Mouse (Mus musculus): ENCODE measurements at regions not wholly inside any gene's neighbourhood (a gene's known extent, or its start where the extent isn't known, plus 50 kb on each side); places are given as distances from the start of the nearest gene placed in this dataset.
A peak's percentile ranks its signal among the peaks of the same experiment; 100 is the strongest.

DNA sequence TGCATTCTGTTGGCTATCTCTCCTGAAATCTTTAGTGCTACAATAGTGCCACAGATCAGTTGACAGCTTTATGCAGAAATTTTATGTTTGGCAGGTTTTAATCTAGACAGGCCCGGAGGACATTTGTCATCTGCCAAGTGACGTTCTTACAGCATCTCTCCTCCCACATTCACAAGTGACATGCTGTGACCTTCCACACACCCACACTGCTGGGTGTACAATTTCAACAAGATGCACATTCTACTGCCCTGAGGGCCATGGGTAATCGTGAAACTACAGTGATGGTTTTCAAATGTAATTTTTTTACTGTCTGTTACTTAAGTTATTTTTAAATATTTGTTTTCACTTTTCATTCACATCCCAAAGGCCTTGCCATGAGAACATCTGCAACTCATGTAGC is 639.2 kb upstream of the Gm11114 start:
- peak; percentile 63 for DNase-seq (ENCODE audit: low spot score)

DNA sequence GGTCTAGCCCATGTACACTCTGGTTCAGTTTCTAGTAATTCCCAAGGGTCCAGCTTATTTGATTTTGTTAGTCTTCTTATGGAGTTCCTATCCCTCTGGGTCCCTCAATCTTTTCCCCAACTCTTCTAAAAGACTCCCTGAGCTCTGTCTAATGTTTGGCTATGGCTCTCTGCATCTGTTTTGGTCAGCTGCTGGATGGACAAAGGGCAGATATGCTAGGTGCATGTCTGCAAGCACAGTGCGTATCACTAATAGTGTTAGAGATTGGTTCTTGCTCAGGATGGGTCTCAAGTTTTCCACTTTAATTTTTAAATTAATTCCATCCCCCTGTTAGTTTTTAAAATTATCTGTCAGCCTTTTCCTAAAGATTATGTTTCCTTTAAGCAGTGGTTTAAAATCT is 634.2 kb upstream of the Gm11114 start:
- DNase-seq (ENCODE audit: low spot score) = no peak

DNA sequence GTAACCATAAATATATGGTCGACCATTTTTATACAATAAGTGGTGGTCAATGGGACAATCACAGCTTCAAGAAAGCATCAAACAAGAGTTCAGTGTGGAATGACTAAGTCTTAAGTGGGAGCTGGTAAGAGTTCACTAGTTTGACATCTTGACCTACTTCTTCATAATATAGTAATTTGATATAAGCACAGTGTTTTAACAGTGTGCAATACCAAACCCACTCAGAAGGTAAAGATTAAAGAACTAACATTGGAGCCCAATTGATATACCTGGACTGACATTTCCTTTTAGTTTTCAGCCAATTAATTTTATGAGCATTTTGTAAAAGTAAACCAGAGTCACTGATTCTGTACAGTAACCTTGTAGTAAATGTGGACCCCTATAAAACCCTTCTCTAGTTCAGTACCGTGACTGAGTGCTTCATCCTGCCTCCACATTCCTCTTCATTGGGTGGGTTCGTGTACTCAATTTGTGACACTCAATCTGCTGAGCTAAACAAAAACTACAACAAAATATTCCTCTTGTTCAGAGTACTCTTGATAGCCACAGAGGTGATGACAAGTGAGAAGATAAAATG is 593.9 kb upstream of the Gm11114 start:
- no peak for DNase-seq (ENCODE audit: low spot score)

DNA sequence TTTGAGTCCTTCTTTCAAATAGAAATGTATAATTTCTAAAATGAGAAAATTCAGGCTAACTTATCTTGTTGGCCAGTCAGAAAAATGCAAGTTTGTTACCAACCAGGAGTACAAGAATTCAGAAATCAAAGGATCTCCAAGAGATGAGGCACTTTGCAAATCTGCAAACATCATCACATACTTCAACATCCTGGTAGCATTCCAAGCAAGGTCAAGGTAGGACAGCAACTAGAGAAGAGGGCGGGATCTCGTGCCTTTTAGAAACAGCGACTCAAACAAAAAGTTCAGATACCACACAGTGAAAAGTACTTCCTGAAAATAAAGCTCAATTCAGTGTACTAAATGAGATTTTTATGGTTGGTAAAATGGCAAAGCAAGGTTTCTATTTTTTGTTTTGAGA is 593.2 kb upstream of the Gm11114 start:
- DNase-seq (ENCODE audit: low spot score) = no peak

DNA sequence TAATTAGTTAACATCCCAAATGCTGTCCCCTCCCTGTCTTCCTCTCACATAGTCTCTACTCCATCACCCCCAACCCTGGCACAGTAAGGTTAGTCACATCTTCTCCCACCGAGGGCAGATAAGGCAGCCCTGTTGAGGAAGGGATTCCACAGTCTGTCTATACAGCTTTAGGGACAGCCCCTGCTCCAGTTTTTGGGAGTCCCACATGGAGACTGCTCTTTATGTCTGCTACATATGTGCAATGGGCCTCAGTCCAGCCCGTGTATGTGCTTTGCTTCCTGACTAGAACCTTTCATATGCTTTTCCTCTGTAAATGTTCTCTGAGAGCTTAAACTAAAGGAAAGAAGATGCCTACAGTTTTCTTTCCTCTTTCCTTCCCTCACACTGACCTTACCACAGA is 592.1 kb upstream of the Gm11114 start:
- no peak for DNase-seq (ENCODE audit: low spot score)

DNA sequence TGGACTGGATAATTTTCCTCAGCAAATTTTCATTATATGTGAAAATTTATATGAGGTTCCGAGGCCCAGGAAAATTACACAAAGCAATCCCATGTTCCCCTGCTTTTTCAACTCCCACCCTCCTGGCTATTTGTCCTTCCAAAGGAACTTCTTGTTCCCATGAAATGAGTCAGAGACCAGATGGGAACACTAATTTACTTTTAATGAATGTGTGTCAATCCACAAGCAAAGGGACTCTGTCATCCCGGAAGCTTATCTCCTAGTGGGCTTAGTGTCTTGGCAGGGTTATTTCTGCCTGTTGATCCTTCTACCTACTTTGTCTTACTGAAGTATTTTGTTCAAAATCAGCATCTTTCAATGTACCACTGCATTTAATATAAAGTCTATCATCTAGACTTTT is 573.3 kb upstream of the Gm11114 start:
- DNase-seq (ENCODE audit: low spot score) = no peak

DNA sequence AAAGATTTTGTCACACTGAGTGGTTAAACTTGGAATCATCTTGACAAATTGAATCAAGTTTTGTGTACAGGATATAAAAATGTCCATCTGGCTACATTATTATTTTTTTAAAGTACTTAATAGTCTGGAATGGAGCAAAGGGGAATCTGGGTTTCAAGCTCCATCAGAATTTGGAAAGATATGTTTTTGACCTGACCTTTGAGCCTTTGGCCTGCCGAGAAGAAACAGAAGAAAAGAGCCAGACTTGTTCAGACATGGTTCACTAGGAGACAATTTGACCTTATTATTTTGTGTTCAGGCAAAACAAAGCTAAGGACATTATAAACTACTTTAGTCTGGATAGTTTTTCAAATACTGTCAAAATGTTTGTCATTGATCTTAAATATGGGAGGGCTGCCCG is 572.2 kb upstream of the Gm11114 start:
- DNase-seq (ENCODE audit: low spot score) = peak; percentile 8

DNA sequence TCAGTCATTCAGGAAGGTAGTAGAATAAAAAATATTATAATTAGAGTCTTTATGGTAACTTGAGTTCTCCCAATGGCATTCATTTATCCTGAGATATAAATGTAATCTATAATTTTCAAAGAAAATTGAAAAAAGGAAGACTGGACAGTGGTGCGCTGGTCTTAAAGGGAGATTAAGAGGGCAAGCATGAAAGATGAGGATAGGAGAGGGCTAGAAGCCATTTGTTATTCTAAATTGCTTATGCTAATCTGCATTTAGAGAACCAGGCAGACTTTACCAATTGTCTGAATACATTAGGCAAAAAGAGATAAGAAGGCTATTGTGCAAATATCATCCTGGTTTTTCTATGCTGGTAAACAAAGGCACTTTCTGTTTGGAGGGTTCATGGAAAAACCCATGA is 558.2 kb upstream of the Gm11114 start:
- DNase-seq (ENCODE audit: low spot score) = no peak

DNA sequence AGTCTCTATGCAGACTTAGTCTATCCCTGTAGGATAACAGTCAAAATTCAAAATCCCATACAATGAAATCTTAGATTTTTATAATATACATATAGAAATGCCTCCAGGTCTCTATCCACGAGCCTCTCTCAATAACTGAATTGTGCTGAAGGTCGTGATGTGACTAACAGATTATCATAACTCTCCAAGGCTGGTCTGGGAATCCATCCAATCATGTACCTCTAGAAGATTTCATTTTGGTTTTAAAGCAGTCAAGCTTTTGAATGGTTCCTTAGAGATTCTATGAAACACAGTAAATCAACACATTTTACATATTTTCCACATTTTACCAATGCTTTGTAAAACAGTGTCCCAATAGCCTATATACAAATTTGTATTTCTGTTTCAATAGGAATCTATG is 557.7 kb upstream of the Gm11114 start:
- no peak for DNase-seq (ENCODE audit: low spot score)

DNA sequence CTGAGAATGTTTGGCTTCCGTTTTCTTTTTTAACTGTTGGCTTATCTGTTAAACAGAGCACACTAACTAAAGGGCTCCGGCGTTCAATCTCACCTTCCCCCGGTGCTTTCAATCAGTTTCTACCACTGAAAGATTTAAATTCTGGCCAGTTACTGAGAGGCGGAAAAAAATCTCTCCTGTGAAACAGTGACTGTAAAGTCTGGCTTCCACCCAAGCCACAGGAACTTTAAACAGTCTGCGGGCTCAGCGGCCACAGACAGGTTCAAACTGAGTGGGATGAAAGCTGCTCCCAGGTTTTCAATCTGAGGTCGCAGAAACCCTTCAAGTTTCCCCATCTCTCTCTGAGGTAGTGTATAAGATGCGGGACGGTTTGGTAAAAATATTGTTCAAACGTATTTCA is 538.2 kb upstream of the Gm11114 start:
- no peak for DNase-seq (ENCODE audit: low spot score)

DNA sequence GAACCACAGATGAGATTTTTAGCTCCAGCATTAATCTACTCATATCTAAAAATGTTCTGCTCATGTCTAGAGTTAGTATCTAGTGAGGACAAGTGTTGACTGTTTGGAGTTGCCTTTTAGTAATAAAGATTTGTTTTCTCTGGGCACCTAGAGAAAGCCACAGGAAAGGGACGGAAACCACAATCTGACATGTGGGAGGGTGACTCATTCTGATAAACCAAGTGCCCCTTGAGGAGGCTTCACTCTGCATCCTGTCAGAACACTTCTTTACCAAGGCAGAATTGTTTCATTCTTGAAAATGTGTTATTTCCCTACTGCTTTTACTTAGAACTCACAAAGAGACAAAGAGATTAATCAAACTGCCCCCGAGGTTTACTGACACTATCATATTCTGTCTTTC is 537.4 kb upstream of the Gm11114 start:
- no peak for DNase-seq (ENCODE audit: low spot score)

DNA sequence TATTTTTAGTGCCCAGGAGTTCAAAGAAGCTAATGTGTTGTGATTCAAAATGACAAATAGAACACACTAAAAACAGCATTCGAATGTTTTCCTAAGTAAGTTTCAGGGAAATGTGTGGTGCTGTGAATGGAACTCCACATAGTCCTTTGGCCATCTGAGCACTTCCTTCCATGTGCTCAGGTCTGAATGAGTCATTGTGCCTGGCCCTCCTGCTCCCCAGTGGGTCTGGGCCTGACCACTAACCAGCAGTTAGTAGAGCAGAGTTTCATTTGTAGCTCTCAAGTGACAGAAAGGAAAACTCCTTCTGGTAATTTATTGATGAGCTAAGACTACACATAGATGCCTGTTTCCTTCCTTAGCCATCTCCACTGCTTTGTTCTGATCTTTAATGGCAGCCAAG is 533.4 kb upstream of the Gm11114 start:
- no peak for DNase-seq (ENCODE audit: low spot score)

DNA sequence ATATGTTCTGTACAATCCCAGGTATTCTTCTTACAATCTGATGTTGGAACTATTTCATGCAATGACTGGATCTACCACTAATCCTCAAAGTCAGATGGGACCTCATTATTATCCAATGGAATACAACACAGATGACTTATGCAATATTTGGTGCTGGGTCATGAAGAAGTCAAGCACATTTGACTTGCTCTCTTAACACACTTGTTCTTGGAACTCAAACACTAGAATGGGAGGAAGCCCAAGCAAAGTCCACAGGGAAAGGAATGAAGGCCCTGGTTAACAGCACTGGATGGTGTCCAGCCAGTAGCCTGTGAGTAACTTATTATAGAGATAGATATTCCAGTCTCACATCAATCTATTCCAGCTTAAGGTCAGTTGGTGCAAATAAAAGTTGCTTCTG is 486.8 kb upstream of the Gm11114 start:
- peak; percentile 48 for DNase-seq (ENCODE audit: low spot score)

DNA sequence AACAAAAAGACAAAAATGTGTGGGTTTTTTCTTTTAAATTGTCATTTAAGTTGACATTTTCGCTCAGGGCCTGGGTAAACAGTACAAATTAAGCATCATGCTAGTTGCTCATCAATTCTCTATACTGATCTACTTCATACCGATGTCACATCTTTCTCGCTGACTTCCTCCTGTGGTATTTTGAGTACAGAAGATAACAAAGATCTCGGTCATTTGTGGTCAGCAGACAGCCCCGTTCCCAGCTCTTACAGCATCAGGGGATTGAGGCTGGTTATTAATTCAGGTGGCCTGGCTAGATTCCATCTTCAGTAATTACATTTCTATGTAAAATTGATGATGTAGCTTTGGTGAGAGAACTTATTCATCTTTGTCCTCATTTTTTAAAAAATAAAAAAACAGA is 483.6 kb upstream of the Gm11114 start:
- DNase-seq (ENCODE audit: low spot score) = no peak

DNA sequence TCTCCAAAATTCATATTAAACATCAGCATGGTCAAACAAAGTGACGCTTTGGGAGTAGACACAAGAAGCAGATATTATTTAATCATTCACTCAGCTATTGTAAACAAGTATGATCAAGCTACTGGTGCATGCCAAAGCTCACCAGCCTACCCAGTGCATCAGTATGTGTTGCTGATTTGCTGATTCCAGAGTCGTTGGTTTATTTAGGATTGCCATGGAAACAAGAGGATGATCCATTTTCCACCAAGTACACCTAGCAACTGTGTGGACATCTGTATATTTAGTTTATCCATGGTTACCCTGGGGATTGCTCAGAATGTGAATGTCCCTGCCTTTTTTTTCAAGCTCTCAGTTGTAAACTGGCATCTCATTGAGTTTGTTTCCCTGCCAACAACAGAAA is 481.9 kb upstream of the Gm11114 start:
- peak; percentile 10 for DNase-seq (ENCODE audit: low spot score)

DNA sequence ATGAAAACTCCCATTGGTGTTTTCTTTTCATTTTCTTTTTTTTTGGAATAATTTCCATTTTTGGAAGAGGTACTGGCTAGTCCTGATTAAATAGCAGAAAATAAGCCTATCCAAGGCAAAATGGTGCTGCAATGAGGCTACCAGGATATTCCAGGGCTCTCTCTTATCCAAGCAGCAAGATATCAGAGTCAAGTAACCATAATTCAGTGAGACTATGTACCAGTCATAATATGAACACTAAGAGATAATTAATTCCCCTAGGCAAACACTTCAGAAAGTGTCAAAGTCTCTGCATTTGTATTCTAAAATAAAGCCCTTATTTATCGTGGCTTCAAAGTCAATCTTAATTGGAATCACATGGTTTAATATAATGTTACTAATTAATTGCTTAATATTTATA is 475.1 kb upstream of the Gm11114 start:
- no peak for DNase-seq (ENCODE audit: low spot score)

DNA sequence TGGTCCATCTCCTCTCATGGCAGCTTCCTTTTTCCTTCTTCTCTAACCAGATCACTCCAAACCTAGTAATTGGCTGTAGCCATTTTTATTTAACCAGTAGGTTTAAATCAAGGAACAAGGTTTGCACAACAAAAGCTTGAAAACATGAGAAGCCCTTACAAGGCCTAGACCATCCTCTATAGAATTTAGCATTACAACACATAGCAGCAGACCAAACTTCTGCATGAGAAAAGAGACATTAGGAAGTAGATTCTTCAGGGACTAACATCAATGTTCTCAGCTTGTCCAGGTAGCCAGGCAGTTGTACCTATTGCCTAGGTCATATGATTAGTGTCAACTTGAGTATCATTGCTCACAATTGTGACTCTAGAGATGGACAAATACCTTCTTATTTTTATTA is 468.6 kb upstream of the Gm11114 start:
- no peak for DNase-seq (ENCODE audit: low spot score)

DNA sequence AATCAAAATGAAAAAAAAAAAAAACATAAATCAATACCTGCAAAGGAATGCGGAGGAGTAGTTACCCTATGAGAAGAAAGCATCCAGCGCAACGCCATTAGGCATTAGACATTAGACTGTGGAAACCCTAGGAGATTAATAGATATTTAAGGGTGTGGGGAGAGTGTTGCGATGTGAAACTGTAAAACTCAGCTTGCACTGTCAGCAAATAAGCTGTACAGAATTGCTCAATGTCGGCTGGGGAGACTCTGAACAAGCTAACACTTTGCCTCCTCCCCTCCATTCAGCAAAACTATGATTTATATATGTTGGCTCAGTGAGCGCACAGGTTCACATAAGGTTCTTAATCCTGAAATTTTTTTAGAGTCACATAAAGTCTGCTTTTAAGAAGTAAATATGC is 451.0 kb upstream of the Gm11114 start:
- peak; percentile 13 for DNase-seq (ENCODE audit: low spot score)

DNA sequence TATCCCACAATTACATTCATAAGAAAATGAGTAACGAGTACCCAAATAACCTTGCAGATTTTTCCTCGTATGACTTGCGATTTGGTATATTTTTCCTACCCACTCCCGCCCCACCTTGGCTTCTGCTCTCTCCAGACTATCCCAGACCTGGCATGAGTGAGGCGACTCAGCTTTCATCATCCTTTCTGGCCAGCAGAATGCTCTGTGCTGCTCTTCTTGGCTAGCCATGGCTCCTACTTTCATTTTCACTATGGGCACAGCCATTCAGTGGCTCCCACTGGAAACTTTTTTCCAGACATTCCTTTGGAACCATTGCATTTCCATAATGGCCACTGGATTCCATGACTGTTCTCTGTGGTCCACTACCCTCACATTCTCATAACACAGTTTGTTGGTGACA is 449.1 kb upstream of the Gm11114 start:
- DNase-seq (ENCODE audit: low spot score) = peak; percentile 45

DNA sequence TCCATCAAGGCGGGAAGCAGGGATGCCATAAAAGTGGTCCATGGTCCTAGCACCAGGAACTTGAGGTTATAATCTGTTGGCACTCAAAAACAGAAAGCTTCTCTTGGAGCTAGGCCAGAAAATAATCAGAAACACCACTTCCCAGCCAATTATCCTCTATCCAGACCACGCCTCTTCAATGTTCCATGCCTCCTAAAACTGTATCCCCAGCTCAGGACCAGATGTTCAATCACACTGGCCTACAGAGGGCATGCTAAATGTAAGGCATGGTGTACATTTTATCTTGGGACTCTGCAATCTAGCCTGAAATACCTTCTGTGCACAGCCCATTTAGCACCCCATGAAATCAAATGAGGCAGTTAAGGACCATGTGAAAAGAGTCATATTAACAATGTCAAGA is 418.4 kb upstream of the Gm11114 start:
- DNase-seq (ENCODE audit: low spot score) = no peak

DNA sequence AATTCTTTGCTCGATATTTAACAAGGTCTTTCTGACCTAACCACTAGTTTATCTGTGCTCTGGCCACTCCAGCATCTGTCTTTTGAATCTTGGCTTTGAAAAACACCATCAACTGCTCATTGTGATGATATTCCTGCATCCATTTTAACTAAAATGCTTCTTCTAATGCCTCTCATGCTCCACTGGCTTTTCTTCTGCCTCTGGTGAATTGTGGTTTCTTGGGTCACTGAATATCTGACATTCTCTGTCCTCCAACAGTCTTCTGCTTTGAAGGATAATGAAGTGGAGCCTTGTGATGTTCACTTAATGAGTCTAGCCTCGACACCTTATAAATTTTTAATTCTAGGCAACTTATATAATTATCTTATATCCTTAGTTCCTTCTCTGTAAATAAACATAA is 416.5 kb upstream of the Gm11114 start:
- no peak for DNase-seq (ENCODE audit: low spot score)

DNA sequence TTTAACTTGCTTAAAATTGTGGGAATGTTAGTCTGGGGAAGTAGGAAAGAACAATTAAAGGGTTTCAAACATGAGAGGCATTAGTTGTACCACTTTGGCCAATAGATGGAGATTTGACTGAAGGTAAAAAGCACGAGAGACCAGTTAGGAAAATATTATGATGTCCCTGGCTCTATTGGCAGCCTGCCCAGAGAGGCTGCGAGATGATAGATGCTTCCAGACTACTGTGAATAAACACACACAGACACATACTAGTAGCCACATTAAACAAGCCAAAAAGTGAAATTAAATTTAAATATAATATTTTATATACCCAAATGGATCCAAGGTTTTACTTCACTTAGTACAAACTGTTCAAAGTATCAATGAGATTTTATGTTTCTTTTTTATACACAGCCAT is 411.9 kb upstream of the Gm11114 start:
- no peak for DNase-seq (ENCODE audit: low spot score)

DNA sequence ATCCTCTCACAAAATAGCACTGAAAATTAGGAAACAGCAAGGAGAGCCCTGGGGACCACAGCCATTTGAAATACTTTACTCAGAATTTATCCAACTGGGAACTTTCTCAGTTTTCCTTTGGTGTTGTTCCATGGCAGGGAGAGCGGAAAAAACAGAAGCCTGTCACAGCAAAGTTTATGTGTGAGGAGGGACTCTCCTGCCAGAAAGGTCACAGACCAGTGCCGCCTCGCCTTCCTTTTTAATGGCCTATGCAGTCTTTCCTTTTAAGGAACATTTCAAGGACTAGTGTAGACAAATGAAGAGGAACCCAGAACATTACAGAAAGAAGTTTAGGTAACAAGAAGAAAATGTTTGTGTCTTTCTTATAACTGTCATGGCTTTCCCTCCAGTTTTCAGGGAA is 406.3 kb upstream of the Gm11114 start:
- DNase-seq (ENCODE audit: low spot score) = no peak

DNA sequence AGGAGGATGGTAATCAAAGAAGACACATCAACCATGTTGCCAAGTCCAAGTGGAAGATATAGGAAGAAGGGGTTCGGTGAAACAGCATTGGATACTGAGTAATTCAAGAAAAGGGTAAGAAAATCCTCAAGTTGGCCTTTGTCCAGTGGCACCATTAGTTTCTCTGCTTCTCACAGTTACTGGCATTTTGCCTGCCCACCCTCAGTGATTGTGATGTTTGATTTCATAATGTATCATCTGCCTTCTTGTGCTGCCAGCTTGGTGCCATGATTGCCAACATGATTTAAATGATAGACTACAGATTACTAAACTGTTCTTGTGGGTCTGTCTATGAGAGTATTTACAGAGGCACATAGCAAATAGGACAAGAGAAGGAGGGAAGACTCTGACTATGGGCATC is 399.3 kb upstream of the Gm11114 start:
- DNase-seq (ENCODE audit: low spot score) = peak; percentile 4

DNA sequence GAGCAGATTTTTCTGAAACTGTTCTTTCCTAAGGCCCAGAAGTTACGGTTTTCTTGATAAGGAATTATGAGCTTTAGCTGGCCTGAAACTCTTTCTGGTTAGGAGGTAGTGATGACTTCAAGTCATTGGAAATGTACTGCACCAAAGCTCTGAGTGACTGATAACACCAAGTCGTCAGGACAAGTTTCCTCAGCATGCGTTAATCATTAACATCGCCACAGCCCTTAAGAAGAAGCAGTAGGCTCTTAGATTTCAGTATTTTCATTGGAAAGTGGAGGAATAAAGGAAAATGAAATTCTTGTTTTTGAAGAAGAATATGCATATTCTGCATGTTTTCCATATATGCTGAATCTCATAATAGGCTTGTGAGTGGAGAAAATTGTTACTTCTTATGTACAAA is 390.3 kb upstream of the Gm11114 start:
- no peak for DNase-seq (ENCODE audit: low spot score)
